Mouse (Mus musculus) layer of hippocampus, adult 2 months (tissue): ENCODE data around the gene Pigk. TPM values are rescaled to one million over a fixed set of nuclear protein-coding genes. Genes with fewer than 3 reads are reported as not detected.

Experiments used
- DNase-seq, 2 experiments: peaks; one replicate each; pipeline ENCODE4 v3.0.0; 2022; ENCODE audit warnings: low spot score in 2 of 2
- H3K27ac ChIP-seq: fragments of 200-600 bp; 2 replicates; pipeline ENCODE4 v1.8.1; 2022
- H3K4me3 ChIP-seq: fragments of 200-600 bp; 2 replicates; pipeline ENCODE4 v1.8.1; 2022; ENCODE audit warnings: mild to moderate bottlenecking
- CTCF ChIP-seq: fragments of 200-600 bp; conservative IDR thresholded peaks from 2 replicates; pipeline ENCODE4 v1.8.1; 2022; ENCODE audit warnings: antibody characterized with exemption, mild to moderate bottlenecking, moderate library complexity
- total RNA-seq, 2 experiments: library from RNA; stranded (reverse); gene quantifications; 2 replicates each; pipeline ENCODE4 v1.2.3; 2021

Gene Pigk
- total RNA-seq, 2 experiments from 2014 or later: 46.1 to 48.3 TPM

DNA sequence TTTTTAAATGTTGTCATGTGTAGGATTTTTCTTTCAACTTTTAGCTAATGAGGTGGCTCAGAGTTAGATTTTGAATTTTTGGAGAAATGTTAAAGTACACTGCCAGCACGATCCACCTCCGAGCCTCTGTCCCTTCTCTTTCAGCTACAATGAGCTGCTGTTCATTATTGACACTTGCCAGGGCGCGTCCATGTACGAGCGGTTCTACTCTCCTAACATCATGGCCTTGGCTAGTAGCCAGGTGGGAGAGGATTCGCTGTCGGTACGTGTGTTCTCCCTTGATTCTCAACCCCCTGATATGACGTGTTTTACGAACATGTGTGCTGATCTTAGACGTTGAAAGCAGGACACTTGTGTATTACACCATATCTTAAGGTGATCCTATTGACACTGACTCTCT lies 30.4 kb downstream of the Pigk start:
- DNase-seq: no peak
- Histone ChIP-seq H3K27ac (no peak overlapping the region), H3K4me3 (no peak overlapping the region)
- TF ChIP-seq CTCF: no peak

DNA sequence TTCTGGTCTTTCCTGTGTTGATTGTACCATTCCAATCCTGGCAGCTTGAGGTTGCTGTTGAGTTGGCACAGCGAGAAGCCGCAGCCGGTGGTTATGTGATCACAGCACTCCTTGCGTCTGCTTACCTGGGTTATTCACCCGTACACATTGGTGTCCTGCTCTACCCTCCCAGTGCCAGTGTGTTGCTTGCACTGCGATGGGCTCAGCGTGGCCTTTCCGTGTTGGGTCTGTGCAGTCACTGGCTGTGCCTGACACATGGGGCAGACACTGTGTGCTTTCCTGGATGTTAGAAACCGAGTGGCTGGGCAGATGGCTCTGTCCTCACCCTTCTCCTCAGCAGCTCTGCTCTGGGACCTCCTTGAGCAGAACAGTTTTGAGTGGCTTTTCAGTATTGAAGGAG lies 31.7 kb downstream of the Pigk start:
- no peak overlapping the region for H3K4me3 ChIP-seq
- H3K27ac ChIP-seq: no peak overlapping the region
- no peak for TF ChIP-seq CTCF
- no peak for DNase-seq

DNA sequence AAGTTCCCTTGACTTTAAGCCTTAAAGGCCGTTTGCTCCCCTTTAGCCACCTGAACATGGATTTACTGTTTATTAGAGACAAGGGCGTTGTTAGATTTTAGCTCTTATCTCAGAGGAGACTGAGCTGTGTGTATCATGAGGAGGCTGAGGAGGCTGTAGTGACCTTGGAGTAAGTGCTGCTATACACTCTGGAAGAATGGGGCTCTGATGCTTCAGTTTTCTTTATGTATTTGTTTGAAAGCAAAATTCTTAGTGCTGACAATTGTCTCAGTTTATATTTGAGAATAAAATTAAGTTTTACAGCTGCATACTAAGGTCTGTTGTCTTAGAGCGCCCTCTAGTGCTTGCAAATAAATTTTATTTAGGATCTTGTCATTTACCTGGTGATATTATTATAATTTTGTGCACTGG lies 35.6 kb downstream of the Pigk start:
- TF ChIP-seq CTCF: peak; percentile 94
- Histone ChIP-seq H3K4me3 (no peak overlapping the region), H3K27ac (no peak overlapping the region)
- peak in 1 of 2 experiments; percentile 68 for DNase-seq

DNA sequence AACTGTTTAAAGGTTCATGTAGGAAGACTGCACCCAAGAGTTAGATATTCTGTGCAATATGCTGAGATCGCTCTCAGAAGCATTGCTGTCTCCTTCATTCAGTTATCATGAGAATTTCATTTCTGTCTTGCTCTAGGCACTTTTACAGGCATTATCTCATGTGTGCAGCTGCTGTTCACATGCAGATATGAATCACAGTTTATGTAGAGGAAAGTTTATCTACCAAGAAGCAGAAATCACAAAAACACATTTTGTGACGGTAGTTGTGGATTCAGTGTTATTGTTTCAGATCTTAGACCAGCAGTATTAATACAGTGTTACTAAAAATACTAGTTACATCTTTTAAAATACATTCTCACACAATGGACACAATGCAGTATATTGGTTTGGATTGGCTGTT lies 36.0 kb downstream of the Pigk start:
- DNase-seq: no peak
- H3K4me3 ChIP-seq: no peak overlapping the region
- H3K27ac ChIP-seq: no peak overlapping the region
- TF ChIP-seq CTCF: peak; percentile 1; the same call in 1 of the 2 replicates

DNA sequence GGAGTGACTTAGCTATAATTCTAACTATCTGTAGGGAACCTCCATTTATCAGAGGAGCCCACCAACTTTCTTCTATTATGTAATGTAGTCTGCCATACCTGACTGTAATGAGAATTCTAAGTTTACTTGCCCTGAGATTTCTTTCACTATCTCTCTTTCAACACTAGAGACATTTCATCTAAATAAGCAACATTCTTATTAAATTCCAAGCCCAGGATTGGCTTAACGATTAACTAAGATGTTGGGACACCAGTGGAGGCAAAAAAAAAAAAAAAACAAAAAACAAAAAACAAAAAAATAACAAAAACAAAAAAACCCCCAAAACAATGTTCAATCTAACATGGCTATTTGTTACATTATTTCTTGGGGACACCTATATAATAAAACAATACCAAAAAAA lies 39.0 kb downstream of the Pigk start:
- TF ChIP-seq CTCF: no peak
- no peak overlapping the region for H3K27ac ChIP-seq
- no peak for DNase-seq
- H3K4me3 ChIP-seq: no peak overlapping the region

DNA sequence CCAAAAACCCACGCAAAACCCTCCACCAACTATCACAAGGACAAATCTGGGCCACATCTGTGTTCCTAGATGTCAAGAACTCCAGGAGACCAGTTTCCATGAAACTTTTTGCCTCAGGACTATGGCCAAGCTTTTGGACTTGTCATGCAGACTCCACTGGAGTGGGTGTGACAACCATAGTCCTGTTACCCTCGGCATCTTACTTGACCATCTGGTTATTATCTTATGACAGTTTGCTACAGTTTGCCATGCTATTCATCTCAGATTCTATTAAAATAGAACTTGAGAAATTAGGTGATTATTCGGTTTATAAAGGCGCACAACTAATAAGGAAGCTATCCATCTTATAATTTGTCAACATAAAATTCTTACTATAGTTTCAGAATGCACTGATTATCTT lies 39.4 kb downstream of the Pigk start:
- TF ChIP-seq CTCF: no peak
- no peak overlapping the region for H3K4me3 ChIP-seq
- H3K27ac ChIP-seq: no peak overlapping the region
- DNase-seq: no peak

DNA sequence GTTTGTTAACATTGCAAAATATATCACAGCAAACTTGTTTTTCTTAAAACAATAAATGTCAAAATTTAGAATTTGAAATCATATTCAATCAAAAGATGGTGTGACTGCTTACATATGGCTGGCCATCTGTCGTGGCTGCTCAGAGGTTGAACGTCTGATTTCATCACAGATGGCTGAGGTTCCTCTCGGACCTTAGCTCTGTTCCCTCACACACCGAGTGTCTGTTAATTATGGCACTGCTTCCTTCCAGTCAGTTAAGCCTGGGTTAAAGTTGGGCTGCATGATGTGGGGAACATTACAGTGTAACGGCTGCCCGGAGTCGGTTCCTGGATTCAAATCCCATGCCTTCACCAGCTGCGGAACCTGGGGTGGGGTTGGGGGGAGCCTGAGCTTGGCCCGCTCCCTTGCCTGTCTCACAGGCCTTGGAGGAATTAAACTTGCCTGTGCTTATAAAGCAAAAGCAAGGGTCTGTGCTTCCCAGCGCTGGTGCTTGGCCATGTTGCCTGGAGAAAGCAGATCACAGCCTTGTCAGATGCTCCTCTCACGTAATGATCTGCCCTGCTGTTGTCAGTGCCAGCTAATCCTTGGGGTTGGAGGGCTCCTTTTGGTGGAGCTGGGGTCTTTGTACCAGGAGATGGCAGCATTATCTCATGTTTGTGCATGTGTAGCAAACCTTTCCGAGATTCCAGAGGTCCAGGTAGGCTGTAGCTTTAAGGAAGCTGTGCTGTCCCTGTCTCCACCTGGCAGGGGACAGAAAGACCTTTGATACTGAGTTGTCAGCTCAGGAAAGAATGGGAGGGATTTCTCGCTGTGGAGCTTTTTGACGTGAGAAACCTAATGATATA lies 40.2 kb downstream of the Pigk start:
- DNase-seq: no peak
- Histone ChIP-seq H3K4me3 (no peak overlapping the region), H3K27ac (0 out of 2 replicates have a peak overlapping the region, but pooled peaks have one; percentile 23)
- TF ChIP-seq CTCF: peak; percentile 45

DNA sequence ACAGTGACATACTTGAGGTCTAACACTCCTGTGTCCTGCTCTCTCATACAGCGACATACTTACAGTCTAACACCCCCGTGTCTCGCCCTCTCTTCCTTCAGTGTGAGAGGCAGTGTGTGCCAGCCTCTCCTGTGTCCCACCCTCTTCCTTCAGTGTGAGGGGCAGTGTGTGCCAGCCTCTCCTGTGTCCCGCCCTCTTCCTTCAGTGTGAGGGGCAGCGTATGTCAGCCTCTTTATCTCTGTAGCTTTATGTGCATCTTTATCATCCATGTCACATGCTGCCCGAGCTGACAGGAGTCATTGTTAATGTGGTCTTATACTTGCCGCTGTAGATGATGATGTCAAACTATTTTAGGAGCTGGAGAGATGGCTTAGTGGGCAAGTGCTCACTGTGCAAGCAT lies 41.6 kb downstream of the Pigk start:
- DNase-seq: no peak
- Histone ChIP-seq H3K4me3 (no peak overlapping the region), H3K27ac (no peak overlapping the region)
- no peak for TF ChIP-seq CTCF

DNA sequence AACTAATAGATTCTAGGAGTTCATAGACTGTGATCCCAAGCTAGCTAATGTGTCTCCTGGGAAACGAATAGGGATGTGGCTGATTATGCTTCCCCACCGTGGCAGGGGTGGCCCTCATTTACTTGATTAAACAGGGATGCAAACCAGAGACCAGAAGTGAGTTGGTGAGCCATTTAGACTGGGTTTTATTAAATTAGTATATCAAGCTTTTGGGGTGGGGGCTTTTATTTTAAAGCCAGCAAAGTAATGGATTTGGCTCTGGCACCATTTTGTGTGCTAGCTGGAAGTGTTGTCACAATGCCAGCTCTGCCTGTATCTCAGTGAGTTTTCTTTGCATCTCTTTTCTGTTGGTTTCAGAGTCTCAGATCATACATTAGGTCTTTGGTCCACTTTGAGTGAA lies 43.0 kb downstream of the Pigk start:
- H3K27ac ChIP-seq: no peak overlapping the region
- H3K4me3 ChIP-seq: no peak overlapping the region
- TF ChIP-seq CTCF: no peak
- DNase-seq: no peak

DNA sequence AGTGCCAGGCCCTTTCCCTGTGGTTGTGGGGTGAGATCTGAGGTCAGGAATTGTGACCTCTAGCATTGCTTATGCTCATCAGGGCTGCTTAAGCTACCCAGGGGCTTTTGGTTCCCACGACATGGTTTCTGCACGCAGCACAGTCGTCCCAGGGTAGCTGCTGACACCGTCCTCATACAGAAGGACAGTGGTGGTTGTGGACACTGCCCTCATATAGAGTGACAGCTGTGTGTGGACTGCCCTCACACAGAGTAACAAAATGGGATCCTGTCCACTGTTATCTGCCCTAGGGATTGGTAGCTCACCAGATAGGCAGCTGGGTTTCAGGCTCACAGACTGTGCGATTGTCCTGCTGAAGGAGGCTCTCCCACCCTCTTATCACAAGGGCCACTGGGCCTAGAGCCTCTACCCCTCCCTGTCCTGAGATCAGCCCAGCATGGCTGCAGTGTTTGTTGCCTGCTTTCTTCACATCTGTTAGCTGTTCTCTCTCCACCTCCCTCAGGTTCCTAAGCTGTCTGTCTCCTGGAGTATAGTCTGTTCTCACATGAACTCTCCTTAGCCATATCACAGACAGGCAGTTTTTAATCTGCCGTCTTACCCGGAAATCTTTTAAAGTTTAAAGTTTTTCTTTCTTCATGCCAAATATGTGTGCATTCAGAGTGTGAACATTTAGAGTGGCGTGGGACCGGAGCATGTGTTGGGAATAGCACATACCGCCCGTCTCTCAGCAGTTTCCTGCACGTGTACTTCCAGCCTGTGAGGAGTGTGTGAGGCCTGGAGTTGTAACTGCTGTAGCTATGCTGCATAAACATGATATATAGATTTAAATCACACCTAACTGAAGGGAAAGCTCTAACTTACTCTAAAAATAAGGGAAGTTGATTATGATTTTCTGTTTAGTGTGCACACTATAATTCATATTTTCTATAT lies 43.8 kb downstream of the Pigk start:
- Histone ChIP-seq H3K4me3 (no peak overlapping the region), H3K27ac (no peak overlapping the region)
- TF ChIP-seq CTCF: no peak
- DNase-seq: no peak

DNA sequence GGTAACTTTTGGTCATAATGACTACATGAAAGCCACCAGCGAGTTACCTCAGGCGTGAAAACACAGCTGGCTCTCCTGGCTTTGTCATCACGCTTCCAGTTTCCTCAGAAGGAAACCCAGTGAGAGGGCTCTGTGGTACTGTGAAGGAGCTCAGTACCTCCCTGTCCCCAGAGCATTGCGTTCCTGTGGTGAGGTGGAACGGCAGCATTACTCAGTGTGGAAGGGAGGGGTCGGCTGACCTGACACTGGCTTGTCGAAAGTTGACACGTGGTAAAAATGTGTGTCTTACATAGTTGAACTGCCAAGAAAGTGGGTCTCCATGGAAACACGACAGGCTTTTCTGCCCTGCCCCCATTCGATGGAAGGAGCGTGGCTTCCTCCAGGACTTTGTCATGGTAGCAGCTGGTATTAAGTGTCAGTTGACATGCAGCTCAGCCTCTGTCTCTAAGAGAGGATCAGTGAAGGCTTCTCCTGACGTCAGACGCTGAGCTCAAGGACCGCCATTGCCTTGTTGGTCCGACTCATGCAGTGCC lies 44.7 kb downstream of the Pigk start:
- no peak for DNase-seq
- H3K27ac ChIP-seq: no peak overlapping the region
- TF ChIP-seq CTCF: no peak
- no peak overlapping the region for H3K4me3 ChIP-seq

DNA sequence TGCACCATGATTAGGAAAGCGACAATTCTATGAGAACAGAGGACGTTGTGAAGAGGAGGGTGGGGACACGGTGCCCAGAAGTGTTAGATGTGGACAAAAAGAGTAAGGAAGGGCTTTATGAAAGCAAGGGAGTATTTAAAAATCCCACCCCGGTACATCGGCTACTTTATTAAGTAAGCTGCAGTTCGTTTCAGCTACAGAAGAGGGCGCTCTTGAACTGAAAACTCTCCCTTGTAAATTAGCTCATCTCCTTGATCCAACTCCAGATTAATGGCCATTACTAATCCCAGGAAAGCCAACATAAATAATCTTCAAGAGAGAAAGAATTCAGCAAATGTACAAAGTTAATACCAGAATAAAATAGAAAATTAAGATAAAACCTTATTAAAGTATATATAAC lies 47.2 kb downstream of the Pigk start:
- H3K27ac ChIP-seq: no peak overlapping the region
- peak; percentile 89 for TF ChIP-seq CTCF
- H3K4me3 ChIP-seq: no peak overlapping the region
- peak; percentile 51 to 69 for DNase-seq

DNA sequence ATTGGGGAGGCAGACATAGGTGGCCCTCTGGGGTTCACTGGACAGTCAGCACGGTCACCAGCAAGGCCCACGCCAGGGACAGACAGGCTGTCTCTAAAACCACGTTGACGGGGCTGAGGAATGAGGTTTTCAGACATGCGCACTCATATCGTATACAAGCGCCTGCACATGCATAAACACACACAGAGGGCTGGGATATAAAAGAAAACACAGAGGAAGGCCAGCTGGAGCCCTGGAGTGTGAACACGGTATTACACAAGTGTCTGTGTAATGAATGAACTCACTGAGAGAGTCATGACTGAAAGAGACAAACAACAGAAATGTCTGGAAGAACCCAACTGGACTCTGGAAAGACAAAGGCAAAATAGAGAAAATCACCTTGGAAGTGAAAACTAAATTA lies 47.8 kb downstream of the Pigk start:
- no peak overlapping the region for H3K4me3 ChIP-seq
- TF ChIP-seq CTCF: no peak
- peak overlapping the region; percentile 43 for H3K27ac ChIP-seq
- no peak for DNase-seq

DNA sequence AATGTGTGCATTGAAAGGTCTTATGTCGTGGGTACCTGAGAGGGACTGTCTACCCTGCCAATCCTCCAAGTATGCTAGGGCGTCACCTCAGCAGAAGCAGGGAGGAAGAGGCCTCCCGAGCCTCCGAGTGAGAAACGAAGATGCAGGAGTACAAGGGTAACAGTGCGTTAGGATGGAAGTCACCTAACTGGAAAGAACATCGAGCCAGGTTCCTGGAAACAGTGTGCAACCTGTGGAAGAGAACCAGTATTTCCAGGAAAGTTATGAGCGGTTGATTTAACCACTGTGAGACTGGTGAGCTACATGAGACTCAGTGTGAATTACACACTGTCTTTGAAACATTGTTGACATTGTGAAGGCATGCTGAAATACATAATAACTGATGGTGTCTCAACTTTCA lies 48.4 kb downstream of the Pigk start:
- H3K27ac ChIP-seq: no peak overlapping the region
- TF ChIP-seq CTCF: no peak
- no peak for DNase-seq
- H3K4me3 ChIP-seq: no peak overlapping the region
